Mouse (Mus musculus): Measurements from ENCODE around the gene Kif1a. TPM values are rescaled to one million over a fixed set of nuclear protein-coding genes. Genes with fewer than 3 reads are reported as not detected.
"Not testable (repeated sequence)": the region's sequence is repeated elsewhere in the genome, so short reads cannot be mapped to it uniquely, and the experiment has no call there.

Gene Kif1a
- polyA plus RNA-seq, 1 experiment from 2014 or later: 82.8 TPM

DNA sequence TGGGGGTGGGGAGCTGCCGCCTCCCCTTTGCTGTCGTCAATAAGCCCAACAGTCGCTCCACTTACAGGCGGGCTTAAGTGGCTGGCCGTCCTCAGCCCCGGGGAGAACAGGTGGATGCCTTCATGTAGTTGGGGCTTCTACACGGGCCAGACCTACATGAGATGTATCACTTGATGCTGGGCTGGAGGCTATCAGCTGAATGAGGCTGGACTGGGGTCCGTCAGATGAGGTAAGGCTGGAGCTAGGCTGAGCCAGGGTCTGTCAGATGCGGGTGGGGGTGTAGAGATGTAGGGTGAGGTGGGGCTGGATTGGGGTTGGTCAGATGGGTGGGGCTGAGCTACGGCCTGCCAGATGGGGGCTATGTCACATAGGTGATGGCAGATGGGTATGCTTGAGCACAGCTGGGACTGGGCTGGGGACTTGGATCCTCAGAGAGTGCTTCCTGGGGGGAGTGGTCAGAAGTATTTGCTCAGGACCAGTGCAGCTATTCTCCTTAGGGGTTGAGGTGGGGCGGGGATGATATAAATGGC lies 122.6 kb downstream of the Kif1a start:
- Histone ChIP-seq H3K9ac (ENCODE audit: low read depth, low read length) (no peak overlapping the region), H3K4me3 (ENCODE audit: low read depth, low read length) (no peak overlapping the region), H3K27ac (ENCODE audit: low read depth, low read length) (no peak overlapping the region), H3K27me3 (ENCODE audit: control insufficient read depth, insufficient read depth, low read length) (no peaks in the 10 kb centered on the region), H3K9me3 (ENCODE audit: control insufficient read depth, low read length) (no peaks in the 10 kb centered on the region), H3K4me2 (replicated peaks; ENCODE audit: low read depth, low read length) (no peak overlapping the region), H3K36me3 (ENCODE audit: control insufficient read depth, insufficient read depth, low read length) (no peaks in the 10 kb centered on the region), H3K4me1 (replicated peaks; ENCODE audit: control insufficient read depth, insufficient read depth, low read length) (no peaks in the 10 kb centered on the region)
- 38% methylated on average over 11 of the region's 11 CpGs for WGBS
- no peak for DNase-seq (ENCODE audit: low spot score)
- no peak; the same call in 1 of the 2 replicates for ATAC-seq (ENCODE audit: low FRiP score)

DNA sequence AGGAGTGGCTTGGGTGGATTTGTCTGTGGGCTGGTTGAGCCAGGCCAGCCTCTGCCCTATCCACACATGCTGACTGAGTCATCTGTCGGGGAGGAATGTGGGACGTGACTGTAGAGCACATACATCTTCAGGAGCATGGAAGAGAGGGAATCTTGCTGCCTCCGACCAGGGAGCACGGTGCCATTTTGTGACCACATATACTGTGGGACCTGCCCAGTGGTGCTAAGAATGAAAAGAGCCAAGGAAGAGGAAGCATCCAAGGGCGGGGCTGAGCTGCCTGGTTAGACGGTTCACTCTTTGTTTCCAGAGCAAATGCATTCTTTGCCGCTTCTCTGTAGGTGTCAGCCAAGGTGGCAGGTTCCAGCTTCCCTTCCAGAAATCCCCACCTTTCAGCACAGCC lies 123.1 kb downstream of the Kif1a start:
- no peak overlapping the region for H3K4me3 ChIP-seq (ENCODE audit: low read depth, low read length)
- H3K27ac ChIP-seq (ENCODE audit: low read depth, low read length): no peak overlapping the region
- H3K4me2 ChIP-seq (replicated peaks; ENCODE audit: low read depth, low read length): no peak overlapping the region

DNA sequence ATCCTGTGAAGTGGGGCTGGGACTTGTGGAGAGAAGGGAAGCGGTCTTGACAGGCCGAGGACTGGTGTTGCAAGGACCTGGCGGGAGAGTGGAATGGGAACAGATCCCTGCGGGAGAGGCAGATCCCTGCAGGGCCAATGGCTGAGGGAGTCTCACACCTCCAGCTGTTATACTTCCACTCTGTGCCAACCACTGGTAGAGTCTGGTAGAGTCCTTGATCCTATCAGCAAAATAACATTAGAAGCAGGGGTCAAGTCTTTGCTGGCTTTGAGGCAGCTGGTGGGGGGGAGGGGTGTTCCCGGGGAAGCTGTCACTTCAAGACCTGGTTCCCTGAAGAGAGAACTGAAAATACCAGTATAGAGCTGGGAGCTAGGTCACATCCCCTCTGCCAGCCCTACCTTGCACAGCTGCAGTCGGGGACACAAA lies 125.6 kb downstream of the Kif1a start:
- H3K36me3 ChIP-seq (ENCODE audit: control insufficient read depth, insufficient read depth, low read length): no peaks in the 10 kb centered on the region
- no peak overlapping the region for H3K27ac ChIP-seq (ENCODE audit: low read depth, low read length)
- ATAC-seq (ENCODE audit: low FRiP score) (no peak), DNase-seq (ENCODE audit: low spot score) (no peak)
- no peak overlapping the region for H3K4me2 ChIP-seq (replicated peaks; ENCODE audit: low read depth, low read length)
- 54% methylated on average over 6 of the region's 6 CpGs for WGBS
- H3K4me1 ChIP-seq (replicated peaks; ENCODE audit: control insufficient read depth, insufficient read depth, low read length): no peaks in the 10 kb centered on the region
- no peaks in the 10 kb centered on the region for H3K9me3 ChIP-seq (ENCODE audit: control insufficient read depth, low read length)
- H3K27me3 ChIP-seq (ENCODE audit: control insufficient read depth, insufficient read depth, low read length): no peaks in the 10 kb centered on the region
- H3K4me3 ChIP-seq (ENCODE audit: low read depth, low read length): no peak overlapping the region
- no peak overlapping the region for H3K9ac ChIP-seq (ENCODE audit: low read depth, low read length)

More for the DNA sequence above, 123.1 kb downstream of the Kif1a start:
- no peak overlapping the region for H3K9ac ChIP-seq (ENCODE audit: low read depth, low read length)
- no peaks in the 10 kb centered on the region for H3K9me3 ChIP-seq (ENCODE audit: control insufficient read depth, low read length)
- no peaks in the 10 kb centered on the region for H3K4me1 ChIP-seq (replicated peaks; ENCODE audit: control insufficient read depth, insufficient read depth, low read length)
- DNase-seq (ENCODE audit: low spot score) (no peak), ATAC-seq (ENCODE audit: low FRiP score) (no peak)
- no peaks in the 10 kb centered on the region for H3K27me3 ChIP-seq (ENCODE audit: control insufficient read depth, insufficient read depth, low read length)
- WGBS: 48% methylated on average over 7 of the region's 7 CpGs
- H3K36me3 ChIP-seq (ENCODE audit: control insufficient read depth, insufficient read depth, low read length): no peaks in the 10 kb centered on the region

DNA sequence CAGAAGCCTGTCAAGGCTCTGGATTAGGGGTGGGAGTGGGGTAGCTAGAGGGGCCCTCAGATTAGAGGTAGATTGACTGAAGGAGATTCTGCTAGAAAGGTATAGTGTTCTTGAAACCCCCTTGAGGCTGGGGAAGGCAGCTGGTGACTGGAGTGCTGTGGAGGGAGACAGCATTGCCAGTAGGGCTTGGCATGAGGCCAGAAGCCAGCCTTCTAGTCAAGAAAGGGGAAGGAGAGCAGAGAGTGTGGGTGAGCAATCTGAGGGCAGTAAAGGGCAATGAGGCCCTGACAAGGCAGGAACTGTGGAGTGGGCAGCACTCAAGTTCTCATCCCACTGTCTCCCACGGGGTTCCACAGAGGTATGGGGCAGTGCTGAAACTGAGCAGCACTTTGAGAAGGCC lies 128.9 kb downstream of the Kif1a start:
- H3K4me1 ChIP-seq (replicated peaks; ENCODE audit: control insufficient read depth, insufficient read depth, low read length): no peaks in the 10 kb centered on the region
- H3K27ac ChIP-seq (ENCODE audit: low read depth, low read length): no peak overlapping the region
- H3K4me2 ChIP-seq (replicated peaks; ENCODE audit: low read depth, low read length): no peak overlapping the region
- ATAC-seq (ENCODE audit: low FRiP score) (no peak), DNase-seq (ENCODE audit: low spot score) (no peak)
- H3K27me3 ChIP-seq (ENCODE audit: control insufficient read depth, insufficient read depth, low read length): no peaks in the 10 kb centered on the region
- no peak overlapping the region for H3K9ac ChIP-seq (ENCODE audit: low read depth, low read length)
- H3K36me3 ChIP-seq (ENCODE audit: control insufficient read depth, insufficient read depth, low read length): no peaks in the 10 kb centered on the region
- H3K9me3 ChIP-seq (ENCODE audit: control insufficient read depth, low read length): no peaks in the 10 kb centered on the region
- H3K4me3 ChIP-seq (ENCODE audit: low read depth, low read length): no peak overlapping the region
- WGBS: 73% methylated on average over 1 of the region's 1 CpGs

DNA sequence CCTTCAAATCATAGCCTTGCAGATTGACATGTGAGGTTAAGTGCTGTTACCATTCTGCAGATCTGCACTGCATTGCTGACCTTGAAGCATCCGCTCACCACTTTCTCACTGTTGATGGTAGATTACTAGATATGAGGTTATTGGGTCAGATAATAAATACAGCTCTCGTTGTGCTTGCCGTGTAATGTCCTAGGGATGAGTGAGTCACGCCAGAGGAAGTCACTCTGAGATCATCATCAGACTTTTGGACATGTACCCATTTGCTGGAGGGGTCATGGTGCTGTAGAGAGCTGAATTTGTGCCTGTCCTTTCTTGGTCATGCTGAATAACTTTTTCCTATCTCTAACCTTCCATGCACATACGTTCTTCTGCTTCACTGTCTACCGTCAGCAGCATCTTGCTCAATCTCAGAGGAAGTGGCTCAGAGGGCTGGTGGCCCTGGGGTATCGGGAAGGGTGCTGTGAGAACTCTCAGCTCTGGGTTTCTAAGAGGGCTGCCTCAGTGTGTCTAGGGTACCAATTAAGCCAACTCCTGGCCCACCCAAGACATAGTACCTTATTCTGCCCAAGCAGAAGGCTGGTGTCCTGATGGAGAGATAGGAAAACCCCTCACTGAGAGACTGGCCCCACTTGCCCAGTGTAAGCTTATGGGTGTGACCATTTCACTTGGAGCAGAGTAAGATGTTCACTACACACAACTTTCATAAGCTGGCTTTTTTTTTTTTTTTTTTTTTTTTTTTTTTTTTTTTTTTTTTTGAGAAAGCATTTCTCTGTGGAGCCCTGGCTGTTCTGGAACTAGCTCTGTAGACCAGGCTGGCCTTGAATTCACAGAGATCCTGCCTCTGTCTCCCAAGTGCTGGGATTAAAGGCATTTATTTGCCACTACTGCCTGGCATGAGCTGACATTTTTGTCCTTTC lies 129.6 kb downstream of the Kif1a start:
- Histone ChIP-seq H3K36me3 (ENCODE audit: control insufficient read depth, insufficient read depth, low read length) (no peaks in the 10 kb centered on the region), H3K4me3 (ENCODE audit: low read depth, low read length) (no peak overlapping the region), H3K27ac (ENCODE audit: low read depth, low read length) (no peak overlapping the region), H3K4me1 (replicated peaks; ENCODE audit: control insufficient read depth, insufficient read depth, low read length) (no peaks in the 10 kb centered on the region), H3K27me3 (ENCODE audit: control insufficient read depth, insufficient read depth, low read length) (no peaks in the 10 kb centered on the region), H3K9me3 (ENCODE audit: control insufficient read depth, low read length) (no peaks in the 10 kb centered on the region), H3K9ac (ENCODE audit: low read depth, low read length) (no peak overlapping the region), H3K4me2 (replicated peaks; ENCODE audit: low read depth, low read length) (no peak overlapping the region)
- WGBS: 90% methylated on average over 7 of the region's 7 CpGs
- no peak for DNase-seq (ENCODE audit: low spot score)
- ATAC-seq (ENCODE audit: low FRiP score): no peak

DNA sequence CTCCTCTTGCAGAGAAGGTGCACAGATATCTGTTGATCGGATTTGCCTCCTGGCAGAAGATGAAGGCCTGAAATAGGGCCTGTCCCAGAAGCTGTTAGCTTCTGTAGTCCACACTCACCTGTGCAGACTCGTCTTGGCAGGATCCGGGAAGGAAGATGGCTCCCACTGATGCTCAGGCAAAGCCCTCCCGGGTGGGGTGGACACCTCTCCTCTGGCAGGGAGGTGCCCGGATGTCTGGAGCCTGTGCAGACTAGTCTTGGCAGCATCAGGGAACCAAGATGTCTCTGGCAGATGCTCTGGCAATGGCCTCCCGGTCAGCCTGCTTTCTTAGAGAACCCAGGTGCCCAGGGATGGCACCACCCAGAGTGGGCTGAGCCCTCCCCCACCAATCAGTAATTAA lies 131.0 kb downstream of the Kif1a start:
- not testable (repeated sequence) for H3K4me2 ChIP-seq (replicated peaks; ENCODE audit: low read depth, low read length); ATAC-seq (ENCODE audit: low FRiP score); DNase-seq (ENCODE audit: low spot score); H3K36me3 ChIP-seq (ENCODE audit: control insufficient read depth, insufficient read depth, low read length); H3K4me1 ChIP-seq (replicated peaks; ENCODE audit: control insufficient read depth, insufficient read depth, low read length); H3K27me3 ChIP-seq (ENCODE audit: control insufficient read depth, insufficient read depth, low read length); H3K9me3 ChIP-seq (ENCODE audit: control insufficient read depth, low read length); H3K27ac ChIP-seq (ENCODE audit: low read depth, low read length); H3K9ac ChIP-seq (ENCODE audit: low read depth, low read length); H3K4me3 ChIP-seq (ENCODE audit: low read depth, low read length)
- 85% methylated on average over 6 of the region's 6 CpGs for WGBS

Other genes starting within 250 kb of the Kif1a start
- 0.35 and 0.80 TPM in 2 replicates for gene Ankmy1, start 199.0 kb downstream of the Kif1a start, polyA plus RNA-seq (2014; fragmentation: Nextera tagmentation; extraction: Ambion mirVana)
- 7.8 and 8.5 TPM in 2 replicates for gene Dusp28, start 195.0 kb downstream of the Kif1a start, polyA plus RNA-seq (2014; fragmentation: Nextera tagmentation; extraction: Ambion mirVana)
- 14.3 and 15.6 TPM in 2 replicates for gene Rnpepl1, start 191.2 kb downstream of the Kif1a start, polyA plus RNA-seq (2014; fragmentation: Nextera tagmentation; extraction: Ambion mirVana)
- gene Capn10, start 167.6 kb downstream of the Kif1a start, polyA plus RNA-seq (2014; fragmentation: Nextera tagmentation; extraction: Ambion mirVana): 32.3 and 40.9 TPM in 2 replicates
- 0.43 TPM in 1 of 2 replicates, not detected in the other for gene Gpr35, start 151.1 kb downstream of the Kif1a start, polyA plus RNA-seq (2014; fragmentation: Nextera tagmentation; extraction: Ambion mirVana)
- gene Aqp12, start 95.6 kb downstream of the Kif1a start, polyA plus RNA-seq (2014; fragmentation: Nextera tagmentation; extraction: Ambion mirVana): not detected in 2 replicates
- gene Agxt, start 33.3 kb upstream of the Kif1a start, polyA plus RNA-seq (2014; fragmentation: Nextera tagmentation; extraction: Ambion mirVana): not detected in 2 replicates
- 0.49 and 0.77 TPM in 2 replicates for gene 2310007B03Rik, start 59.0 kb upstream of the Kif1a start, polyA plus RNA-seq (2014; fragmentation: Nextera tagmentation; extraction: Ambion mirVana)
- 0.09 and 0.18 TPM in 2 replicates for gene Crocc2, start 66.8 kb upstream of the Kif1a start, polyA plus RNA-seq (2014; fragmentation: Nextera tagmentation; extraction: Ambion mirVana)
- gene Sned1, start 133.9 kb upstream of the Kif1a start, polyA plus RNA-seq (2014; fragmentation: Nextera tagmentation; extraction: Ambion mirVana): 1.5 and 4.0 TPM in 2 replicates
- 33.0 and 35.3 TPM in 2 replicates for gene Mterf4, start 204.0 kb upstream of the Kif1a start, polyA plus RNA-seq (2014; fragmentation: Nextera tagmentation; extraction: Ambion mirVana)
- 79.4 and 89.3 TPM in 2 replicates for gene Ppp1r7, start 240.9 kb upstream of the Kif1a start, polyA plus RNA-seq (2014; fragmentation: Nextera tagmentation; extraction: Ambion mirVana)
- gene Pask, start 241.5 kb upstream of the Kif1a start, polyA plus RNA-seq (2014; fragmentation: Nextera tagmentation; extraction: Ambion mirVana): 12.1 and 12.2 TPM in 2 replicates

All from hindbrain, embryonic 11.5 days (tissue).